ENCODE assay signal across 8 mouse cellular contexts in the genomic region with DNA sequence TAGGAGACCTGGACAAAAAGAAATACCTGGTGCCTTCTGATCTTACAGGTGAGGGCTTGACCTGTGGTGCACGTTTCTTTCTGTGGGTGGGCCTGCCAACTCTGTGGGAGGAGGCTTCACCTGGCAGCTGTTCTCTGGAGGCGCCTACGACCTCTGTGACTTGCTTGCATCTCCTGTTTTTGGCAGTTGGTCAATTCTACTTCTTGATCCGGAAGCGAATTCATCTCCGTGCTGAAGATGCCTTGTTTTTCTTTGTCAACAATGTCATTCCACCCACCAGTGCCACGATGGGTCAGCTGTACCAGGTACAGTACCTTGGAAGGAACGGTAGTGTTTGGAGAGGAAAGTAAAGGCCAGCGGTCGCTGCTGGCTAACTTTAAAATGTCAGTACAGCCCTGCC. TPM values are rescaled to one million over a fixed set of nuclear protein-coding genes. Genes with fewer than 3 reads are reported as not detected.
A peak's percentile ranks its signal among the peaks of the same experiment; 100 is the strongest.
DNase-seq lines count a peak whose midpoint lies in the region; ATAC-seq and TF ChIP-seq lines count a peak whose summit lies in the region.

No protein-coding gene starts in this region.

- peaks cover 57% of the 10 kb centered on the region for H3K36me3 ChIP-seq in megakaryocyte, embryonic 14.5 days (replicated peaks; ENCODE audit: low read length)
- peaks cover 42% of the 10 kb centered on the region for H3K36me3 ChIP-seq in forebrain, postnatal 0 days (ENCODE audit: insufficient read depth)
- H3K36me3 ChIP-seq in limb, embryonic 11.5 days (ENCODE audit: control insufficient read depth, insufficient read depth, low read length): peaks cover 23% of the 10 kb centered on the region

- DNase-seq in forebrain, postnatal 0 days: no peak
- no peak for DNase-seq in limb, embryonic 11.5 days (ENCODE audit: low spot score)
- DNase-seq in layer of hippocampus, adult 11-12 months (ENCODE audit: low spot score): no peak
- no peak for DNase-seq in left cerebral cortex, postnatal 14 days (ENCODE audit: low spot score in 2 of 2)
- no peak for DNase-seq in frontal cortex, postnatal 36 days (ENCODE audit: low spot score in 2 of 2)

- H3K4me1 ChIP-seq in megakaryocyte, embryonic 14.5 days: peaks cover 44% of the 10 kb centered on the region
- peaks cover 8% of the 10 kb centered on the region for H3K4me1 ChIP-seq in forebrain, postnatal 0 days (ENCODE audit: insufficient read depth)
- H3K4me1 ChIP-seq in limb, embryonic 11.5 days (ENCODE audit: control insufficient read depth, insufficient read depth, low read length): peaks cover 4% of the 10 kb centered on the region; the same call in 1 of the 2 replicates
- peaks cover 4% of the 10 kb centered on the region; the same call in 1 of the 2 replicates for H3K4me1 ChIP-seq in olfactory bulb, adult 2 months (ENCODE audit: control insufficient read depth, insufficient read depth, low read length)

- intact Hi-C loops in left cerebral cortex, postnatal 14 days (cut with DNase I): no loop called here

- H3K4me2 ChIP-seq in forebrain, postnatal 0 days (ENCODE audit: low read depth): peak overlapping the region; percentile 73
- H3K4me2 ChIP-seq in limb, embryonic 11.5 days (ENCODE audit: low read depth, severe bottlenecking): peak overlapping the region; percentile 55

- no peak overlapping the region for H3K27ac ChIP-seq in forebrain, postnatal 0 days (ENCODE audit: low read depth, low read length)
- H3K27ac ChIP-seq in limb, embryonic 11.5 days (replicated peaks; ENCODE audit: low read depth, low read length): no peak overlapping the region
- H3K27ac ChIP-seq in olfactory bulb, adult 2 months (ENCODE audit: insufficient read depth, low read depth, low read length): no peak overlapping the region

- WGBS in forebrain, postnatal 0 days: 82% methylated on average over 10 of the region's 10 CpGs
- 89% methylated on average over 10 of the region's 10 CpGs for WGBS in limb, embryonic 11.5 days
- WGBS in olfactory bulb, adult 2 months: 66% methylated on average over 10 of the region's 10 CpGs

- no peak for TF ChIP-seq POLR2A in olfactory bulb, adult 2 months (IDR thresholded peaks at IDR 0.05; ENCODE audit: insufficient read depth, low read depth, low read length)

- peak overlapping the region; percentile 96 for H3K4me3 ChIP-seq in megakaryocyte, embryonic 14.5 days (replicated peaks)
- H3K4me3 ChIP-seq in forebrain, postnatal 0 days (ENCODE audit: low read depth, low read length): peak overlapping the region; percentile 79
- peak overlapping the region; percentile 82 for H3K4me3 ChIP-seq in limb, embryonic 11.5 days (ENCODE audit: low read depth, low read length)
- H3K4me3 ChIP-seq in olfactory bulb, adult 2 months (ENCODE audit: insufficient read depth, low read depth, low read length): peak overlapping the region; percentile 31; the same call in 1 of the 2 replicates

- no peaks in the 10 kb centered on the region for H3K9me3 ChIP-seq in megakaryocyte, embryonic 14.5 days
- no peaks in the 10 kb centered on the region for H3K9me3 ChIP-seq in forebrain, postnatal 0 days (ENCODE audit: low read length)
- H3K9me3 ChIP-seq in limb, embryonic 11.5 days (ENCODE audit: control insufficient read depth, low read length): no peaks in the 10 kb centered on the region

- peak overlapping the region; percentile 88 for H3K9ac ChIP-seq in forebrain, postnatal 0 days
- H3K9ac ChIP-seq in limb, embryonic 11.5 days (ENCODE audit: low read length): peak overlapping the region; percentile 17; the same call in 1 of the 2 replicates

- no peak for ATAC-seq in megakaryocyte, adult 5-6 weeks (ENCODE audit: poor library complexity, severe bottlenecking)
- no peak for ATAC-seq in forebrain, postnatal 0 days
- ATAC-seq in limb, embryonic 11.5 days (ENCODE audit: insufficient number of reproducible peaks, low FRiP score, low TSS enrichment, low read depth): no peak

- TF ChIP-seq CTCF in forebrain, postnatal 0 days (IDR thresholded peaks at IDR 0.05; ENCODE audit: low read depth): no peak
- no peak for TF ChIP-seq CTCF in olfactory bulb, adult 2 months (IDR thresholded peaks at IDR 0.05; ENCODE audit: insufficient read depth, low read depth, low read length)

- no peaks in the 10 kb centered on the region for H3K27me3 ChIP-seq in megakaryocyte, embryonic 14.5 days (replicated peaks)
- H3K27me3 ChIP-seq in forebrain, postnatal 0 days (ENCODE audit: insufficient read depth, low read length): no peaks in the 10 kb centered on the region
- H3K27me3 ChIP-seq in limb, embryonic 11.5 days (ENCODE audit: control insufficient read depth, insufficient read depth, low read length): no peaks in the 10 kb centered on the region

RNA-seq across cellular contexts. Expression of a gene that starts 1.5 kb away (rescaled TPM):
- 495 and 977 TPM in 2 replicates for polyA plus RNA-seq in megakaryocyte, embryonic 14.5 days (2012; ENCODE audit: insufficient read depth, low replicate concordance)
- 843 and 872 TPM in 2 replicates for total RNA-seq in megakaryocyte, adult 5-6 weeks (2015)
- 599 and 651 TPM in 2 replicates for total RNA-seq in megakaryocyte, adult 5-6 weeks (2017)
- total RNA-seq in forebrain, postnatal 0 days (2014; rRNA removed): 246 and 261 TPM in 2 replicates
- 574 and 668 TPM in 2 replicates for polyA plus RNA-seq in forebrain, postnatal 0 days (2015; fragmentation: Nextera tagmentation; extraction: Ambion mirVana)
- polyA plus RNA-seq in limb, embryonic 11.5 days (2014; fragmentation: Nextera tagmentation; extraction: Ambion mirVana): 397 and 432 TPM in 2 replicates
- not detected in 2 replicates for polyA plus RNA-seq in olfactory bulb, adult 2 months (2012; ENCODE audit: insufficient read depth, insufficient read length, low replicate concordance, missing spikeins)
- total RNA-seq in left cerebral cortex, postnatal 14 days (2021): 100 to 1,000 TPM; 213 to 217 TPM

RNA-seq across cellular contexts. Expression of a gene that starts 3.2 kb away (rescaled TPM):
- 24.1 and 85.6 TPM in 2 replicates for polyA plus RNA-seq in megakaryocyte, embryonic 14.5 days (2012; ENCODE audit: insufficient read depth, low replicate concordance)
- 34.0 and 37.0 TPM in 2 replicates for total RNA-seq in megakaryocyte, adult 5-6 weeks (2015)
- 42.5 and 45.8 TPM in 2 replicates for total RNA-seq in megakaryocyte, adult 5-6 weeks (2017)
- total RNA-seq in forebrain, postnatal 0 days (2014; rRNA removed): 47.6 and 52.7 TPM in 2 replicates
- polyA plus RNA-seq in forebrain, postnatal 0 days (2015; fragmentation: Nextera tagmentation; extraction: Ambion mirVana): 48.0 and 49.7 TPM in 2 replicates
- 56.1 and 64.9 TPM in 2 replicates for polyA plus RNA-seq in limb, embryonic 11.5 days (2014; fragmentation: Nextera tagmentation; extraction: Ambion mirVana)
- polyA plus RNA-seq in olfactory bulb, adult 2 months (2012; ENCODE audit: insufficient read depth, insufficient read length, low replicate concordance, missing spikeins): not detected in 2 replicates
- total RNA-seq in left cerebral cortex, postnatal 14 days (2021): 10 to 100 TPM; 39.2 to 40.2 TPM

RNA-seq across cellular contexts. Expression of a gene that starts 8.0 kb away (rescaled TPM):
- polyA plus RNA-seq in megakaryocyte, embryonic 14.5 days (2012; ENCODE audit: insufficient read depth, low replicate concordance): 28.6 and 64.4 TPM in 2 replicates
- total RNA-seq in megakaryocyte, adult 5-6 weeks (2015): 7.9 and 9.3 TPM in 2 replicates
- total RNA-seq in megakaryocyte, adult 5-6 weeks (2017): 12.7 and 16.9 TPM in 2 replicates
- 31.9 and 43.9 TPM in 2 replicates for total RNA-seq in forebrain, postnatal 0 days (2014; rRNA removed)
- 12.7 and 15.7 TPM in 2 replicates for polyA plus RNA-seq in forebrain, postnatal 0 days (2015; fragmentation: Nextera tagmentation; extraction: Ambion mirVana)
- polyA plus RNA-seq in limb, embryonic 11.5 days (2014; fragmentation: Nextera tagmentation; extraction: Ambion mirVana): 47.3 and 52.0 TPM in 2 replicates
- not detected in 2 replicates for polyA plus RNA-seq in olfactory bulb, adult 2 months (2012; ENCODE audit: insufficient read depth, insufficient read length, low replicate concordance, missing spikeins)
- 10 to 100 TPM; 27.3 to 30.0 TPM for total RNA-seq in left cerebral cortex, postnatal 14 days (2021)

RNA-seq across cellular contexts. Expression of a gene that starts 10.1 kb away (rescaled TPM):
- polyA plus RNA-seq in megakaryocyte, embryonic 14.5 days (2012; ENCODE audit: insufficient read depth, low replicate concordance): 11.0 TPM in 1 of 2 replicates, not detected in the other
- total RNA-seq in megakaryocyte, adult 5-6 weeks (2015): 44.7 and 63.0 TPM in 2 replicates
- 35.7 and 40.5 TPM in 2 replicates for total RNA-seq in megakaryocyte, adult 5-6 weeks (2017)
- total RNA-seq in forebrain, postnatal 0 days (2014; rRNA removed): 115 and 124 TPM in 2 replicates
- polyA plus RNA-seq in forebrain, postnatal 0 days (2015; fragmentation: Nextera tagmentation; extraction: Ambion mirVana): 187 and 198 TPM in 2 replicates
- polyA plus RNA-seq in limb, embryonic 11.5 days (2014; fragmentation: Nextera tagmentation; extraction: Ambion mirVana): 148 and 151 TPM in 2 replicates
- not detected in 2 replicates for polyA plus RNA-seq in olfactory bulb, adult 2 months (2012; ENCODE audit: insufficient read depth, insufficient read length, low replicate concordance, missing spikeins)
- total RNA-seq in left cerebral cortex, postnatal 14 days (2021): 100 to 1,000 TPM; 103 to 107 TPM

RNA-seq across cellular contexts. Expression of a gene that starts 11.4 kb away (rescaled TPM):
- 289 and 291 TPM in 2 replicates for polyA plus RNA-seq in megakaryocyte, embryonic 14.5 days (2012; ENCODE audit: insufficient read depth, low replicate concordance)
- 120 and 150 TPM in 2 replicates for total RNA-seq in megakaryocyte, adult 5-6 weeks (2015)
- total RNA-seq in megakaryocyte, adult 5-6 weeks (2017): 26.6 and 27.0 TPM in 2 replicates
- total RNA-seq in forebrain, postnatal 0 days (2014; rRNA removed): 29.7 and 41.4 TPM in 2 replicates
- polyA plus RNA-seq in forebrain, postnatal 0 days (2015; fragmentation: Nextera tagmentation; extraction: Ambion mirVana): 21.2 and 23.2 TPM in 2 replicates
- 22.8 and 27.6 TPM in 2 replicates for polyA plus RNA-seq in limb, embryonic 11.5 days (2014; fragmentation: Nextera tagmentation; extraction: Ambion mirVana)
- not detected in 2 replicates for polyA plus RNA-seq in olfactory bulb, adult 2 months (2012; ENCODE audit: insufficient read depth, insufficient read length, low replicate concordance, missing spikeins)
- 100 to 1,000 TPM; 115 TPM for total RNA-seq in left cerebral cortex, postnatal 14 days (2021)

Comparison
In these comparisons a context has a peak if more than half of its experiments do, and no peak if none do; other contexts are left out.
1. H3K4me3 ChIP-seq: peak in every context shown above with its lines; median percentile 96 in megakaryocyte, embryonic 14.5 days; 82 in limb, embryonic 11.5 days; 79 in forebrain, postnatal 0 days; 31 in olfactory bulb, adult 2 months.